Mouse (Mus musculus): ENCODE measurements around the gene B630019K06Rik.
"Not testable (repeated sequence)": the region's sequence is repeated elsewhere in the genome, so short reads cannot be mapped to it uniquely, and the experiment has no call there.

B630019K06Rik gene

GRCm38 (mm10) chrX:8892343-8893155, at the start of gene B630019K06Rik:
Gene B630019K06Rik, plus strand, starts transcription at chrX:8892382.
- DNase-seq (ENCODE audit: low read depth in 1 of 2, low spot score in 2 of 2): peak in 1 of 2 experiments; percentile 24

- no peak for DNase-seq (ENCODE audit: low read depth in 1 of 2, low spot score in 2 of 2)
Measured at GRCm38 (mm10) chrX:8843694-8844093, 48.5 kb upstream of the B630019K06Rik start, which contains the start of gene Gm6592. Gene Gm6592, plus strand, starts transcription at chrX:8843994.

GRCm38 (mm10) chrX:8852486-8852885, 39.7 kb upstream of the B630019K06Rik start:
- DNase-seq (ENCODE audit: low read depth in 1 of 2, low spot score in 2 of 2): no peak

- peak in 1 of 2 experiments; percentile 13 for DNase-seq (ENCODE audit: low read depth in 1 of 2, low spot score in 2 of 2)
Measured at GRCm38 (mm10) chrX:8864331-8864730, 27.9 kb upstream of the B630019K06Rik start.

GRCm38 (mm10) chrX:8873953-8874352, 18.2 kb upstream of the B630019K06Rik start, which contains the start of gene Gm5751:
Gene Gm5751, plus strand, starts transcription at chrX:8874253.
- DNase-seq (ENCODE audit: low read depth in 1 of 2, low spot score in 2 of 2): not testable (repeated sequence)

- DNase-seq (ENCODE audit: low read depth in 1 of 2, low spot score in 2 of 2): no peak
Measured at GRCm38 (mm10) chrX:8884336-8884735, 7.8 kb upstream of the B630019K06Rik start.

GRCm38 (mm10) chrX:8891975-8892342, 223 bp upstream of the B630019K06Rik start:
- DNase-seq (ENCODE audit: low read depth in 1 of 2, low spot score in 2 of 2): no peak

GRCm38 (mm10) chrX:8893182-8893651, 1.0 kb downstream of the B630019K06Rik start:
- DNase-seq (ENCODE audit: low read depth in 1 of 2, low spot score in 2 of 2): no peak

- no peak for DNase-seq (ENCODE audit: low read depth in 1 of 2, low spot score in 2 of 2)
Measured at GRCm38 (mm10) chrX:8900823-8901222, 8.6 kb downstream of the B630019K06Rik start.

- no peak for DNase-seq (ENCODE audit: low read depth in 1 of 2, low spot score in 2 of 2)
Measured at GRCm38 (mm10) chrX:8901906-8902472, 9.8 kb downstream of the B630019K06Rik start.

- no peak for DNase-seq (ENCODE audit: low read depth in 1 of 2, low spot score in 2 of 2)
Measured at GRCm38 (mm10) chrX:8921080-8921479, 28.9 kb downstream of the B630019K06Rik start.

GRCm38 (mm10) chrX:8921813-8922607, 29.8 kb downstream of the B630019K06Rik start:
- no peak for DNase-seq (ENCODE audit: low read depth in 1 of 2, low spot score in 2 of 2)

- no peak for DNase-seq (ENCODE audit: low read depth in 1 of 2, low spot score in 2 of 2)
Measured at GRCm38 (mm10) chrX:8927308-8927707, 35.1 kb downstream of the B630019K06Rik start.

- no peak for DNase-seq (ENCODE audit: low read depth in 1 of 2, low spot score in 2 of 2)
Measured at GRCm38 (mm10) chrX:8944041-8944440, 51.9 kb downstream of the B630019K06Rik start.

Data from monocyte, adult 2 months (primary cell).